ENCODE assay signal across 8 mouse cellular contexts in the genomic region with DNA sequence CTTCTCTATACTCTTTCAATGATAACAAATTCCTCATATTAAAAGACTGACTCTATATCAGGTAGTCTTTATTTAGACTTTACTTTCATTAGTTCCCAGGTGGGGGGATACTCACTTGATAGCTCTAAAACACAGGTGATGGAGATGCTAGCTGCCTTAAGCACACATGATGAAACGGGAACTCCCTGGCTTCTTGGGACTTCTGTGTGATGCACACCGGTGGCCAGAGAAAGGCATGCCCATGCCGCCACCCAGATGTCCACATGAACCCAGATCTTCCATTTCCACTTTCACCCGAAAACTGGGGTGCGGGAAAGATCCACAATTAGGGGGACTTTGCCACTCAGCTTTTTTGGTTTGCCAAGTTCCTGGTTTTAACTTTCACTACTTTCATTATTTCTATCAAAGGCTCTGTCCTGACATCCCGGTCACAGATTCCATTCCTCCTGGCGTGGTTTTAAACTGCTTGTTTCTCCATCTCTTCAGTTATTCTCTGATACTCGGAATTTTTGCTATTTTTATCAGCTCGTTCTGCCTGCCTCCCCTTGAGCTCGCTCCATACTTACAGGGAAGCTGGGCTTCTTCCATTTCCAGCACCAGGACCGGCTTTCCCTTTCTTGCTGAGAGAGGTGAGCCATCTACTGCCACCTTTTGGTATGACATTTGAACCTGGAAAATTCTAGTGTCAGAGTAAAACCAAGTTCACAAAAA. TPM values are rescaled to one million over a fixed set of nuclear protein-coding genes. Genes with fewer than 3 reads are reported as not detected.
DNase-seq lines count a peak whose midpoint lies in the region; ATAC-seq lines count a peak whose summit lies in the region.

No protein-coding gene starts in this region.

- peak; percentile 56 for DNase-seq in CD4-positive helper T cell, adult 2 months (ENCODE audit: low read depth, low spot score)
- DNase-seq in adrenal gland, adult 2 months, result peak; percentile 60
- peak; percentile 82 for DNase-seq in embryo, embryonic 11 days
- DNase-seq in heart, embryonic 10.5 days (ENCODE audit: low spot score), result no peak
- peak; percentile 60 for DNase-seq in kidney, adult 9 months
- DNase-seq in splenic B cell, adult 2 months (ENCODE audit: low read depth, low spot score), result peak; percentile 72

- 0 out of 2 replicates have a peak overlapping the region, but pooled peaks have one; percentile 48 for H3K9ac ChIP-seq in limb, embryonic 13.5 days
- H3K9ac ChIP-seq in midbrain, embryonic 15.5 days, result no peak overlapping the region

- peak overlapping the region; percentile 51 for H3K4me3 ChIP-seq in heart, embryonic 10.5 days
- peak overlapping the region; percentile 37 for H3K4me3 ChIP-seq in limb, embryonic 13.5 days
- H3K4me3 ChIP-seq in midbrain, embryonic 15.5 days, result peak overlapping the region; percentile 31

- H3K27me3 ChIP-seq in heart, embryonic 10.5 days (ENCODE audit: insufficient read depth, poor library complexity, severe bottlenecking), result peaks cover 8% of the 10 kb centered on the region; the same call in 1 of the 2 replicates
- peaks cover 4% of the 10 kb centered on the region for H3K27me3 ChIP-seq in limb, embryonic 13.5 days
- no peaks in the 10 kb centered on the region for H3K27me3 ChIP-seq in midbrain, embryonic 15.5 days (replicated peaks)
- no peaks in the 10 kb centered on the region for H3K27me3 ChIP-seq in splenic B cell, adult 2 months (ENCODE audit: control insufficient read depth, insufficient read depth, low read length, poor library complexity, severe bottlenecking)

- WGBS in heart, embryonic 10.5 days, result 34% methylated on average over 11 of the region's 11 CpGs
- WGBS in limb, embryonic 13.5 days, result 27% methylated on average over 11 of the region's 11 CpGs
- WGBS in midbrain, embryonic 15.5 days, result 28% methylated on average over 11 of the region's 11 CpGs

- no peaks in the 10 kb centered on the region for H3K9me3 ChIP-seq in heart, embryonic 10.5 days
- no peaks in the 10 kb centered on the region for H3K9me3 ChIP-seq in limb, embryonic 13.5 days
- no peaks in the 10 kb centered on the region for H3K9me3 ChIP-seq in midbrain, embryonic 15.5 days

- H3K27ac ChIP-seq in heart, embryonic 10.5 days, result no peak overlapping the region
- no peak overlapping the region for H3K27ac ChIP-seq in limb, embryonic 13.5 days
- H3K27ac ChIP-seq in midbrain, embryonic 15.5 days, result no peak overlapping the region

- peaks cover 10% of the 10 kb centered on the region; the same call in 1 of the 2 replicates for H3K4me1 ChIP-seq in heart, embryonic 10.5 days
- H3K4me1 ChIP-seq in limb, embryonic 13.5 days, result no peaks in the 10 kb centered on the region
- H3K4me1 ChIP-seq in midbrain, embryonic 15.5 days, result peaks cover 12% of the 10 kb centered on the region

- ATAC-seq in limb, embryonic 13.5 days (ENCODE audit: low FRiP score, low read depth), result no peak
- peak; percentile 84 for ATAC-seq in midbrain, embryonic 15.5 days (replicated peaks)

- no peaks in the 10 kb centered on the region for H3K36me3 ChIP-seq in heart, embryonic 10.5 days
- H3K36me3 ChIP-seq in limb, embryonic 13.5 days, result no peaks in the 10 kb centered on the region
- no peaks in the 10 kb centered on the region for H3K36me3 ChIP-seq in midbrain, embryonic 15.5 days (replicated peaks)
- no peaks in the 10 kb centered on the region for H3K36me3 ChIP-seq in splenic B cell, adult 2 months (ENCODE audit: control insufficient read depth, insufficient read depth, low read length, poor library complexity, severe bottlenecking)

- H3K4me2 ChIP-seq in limb, embryonic 13.5 days (replicated peaks), result peak overlapping the region; percentile 58
- peak overlapping the region; percentile 45 for H3K4me2 ChIP-seq in midbrain, embryonic 15.5 days

RNA-seq across cellular contexts. Expression of a gene that starts 27.9 kb away (rescaled TPM):
- total RNA-seq in adrenal gland, adult 2 months (2021), result under 1 TPM; 0.10 to 0.29 TPM
- polyA plus RNA-seq in adrenal gland, adult 2 months (2012; rRNA removed), result 0.03 and 0.09 TPM in 2 replicates
- polyA plus RNA-seq in heart, embryonic 10.5 days (2016; fragmentation: Nextera tagmentation; extraction: Ambion mirVana), result 1.6 and 3.2 TPM in 2 replicates
- polyA plus RNA-seq in limb, embryonic 13.5 days (2015; fragmentation: Nextera tagmentation; extraction: Ambion mirVana), result 4.6 TPM in 2 replicates
- polyA plus RNA-seq in midbrain, embryonic 15.5 days (2015; fragmentation: Nextera tagmentation; extraction: Ambion mirVana), result 3.0 and 3.1 TPM in 2 replicates
